Comparison of ENCODE assay signal across 27 mouse cellular contexts in genomic region chr5:32208460-32208859, GRCm38 (mm10). TPM values are rescaled to one million over a fixed set of nuclear protein-coding genes. Genes with fewer than 3 reads are reported as not detected.
"Had no signal": no experiment of that assay in that cellular context is flagged by ENCODE, and none has a peak within 500 bp of the region (broad histone marks: within the 10 kb centered on the region; RNA-seq: fewer than 3 reads in every experiment).

No protein-coding gene starts in this region.

- DNase-seq: gastrocnemius, adult 2 months; gastrocnemius, postnatal 10 days; gastrocnemius, postnatal 25 days; heart, adult 2 months; heart, postnatal 4 days; kidney, adult 18-20 months; kidney, adult 9 months; kidney, postnatal 4 days; liver; liver, embryonic 13.5 days; liver, postnatal 0 days had no signal

- H3K4me3 ChIP-seq: gastrocnemius, adult 2 months; heart, adult 2 months; heart, embryonic 13.5 days; heart, embryonic 15.5 days; hindbrain, embryonic 10.5 days; hindbrain, embryonic 12.5 days; intestine, embryonic 15.5 days; kidney, embryonic 15.5 days; left cerebral cortex, adult 2 months; limb, embryonic 10.5 days; limb, embryonic 12.5 days; liver, embryonic 13.5 days; liver, embryonic 15.5 days had no signal

- ATAC-seq: hindbrain, embryonic 16.5 days; inflammation-experienced regulatory T-cells, adult 6 months; intestine, embryonic 15.5 days; intestine, postnatal 0 days; liver, postnatal 0 days had no signal

- H3K4me2 ChIP-seq: heart, embryonic 11.5 days; heart, embryonic 13.5 days; heart, embryonic 15.5 days; hindbrain, embryonic 12.5 days; hindbrain, embryonic 14.5 days; intestine, embryonic 15.5 days; kidney, embryonic 15.5 days; limb, embryonic 12.5 days; liver, embryonic 11.5 days; liver, embryonic 13.5 days; liver, embryonic 15.5 days had no signal

- H3K9ac ChIP-seq: heart, embryonic 13.5 days; heart, embryonic 15.5 days; hindbrain, embryonic 12.5 days; hindbrain, embryonic 14.5 days; intestine, embryonic 15.5 days; kidney, embryonic 15.5 days; limb, embryonic 12.5 days; liver, embryonic 13.5 days; liver, embryonic 15.5 days; liver, postnatal 0 days had no signal

- H3K36me3 ChIP-seq: heart, embryonic 13.5 days; heart, embryonic 15.5 days; hindbrain, embryonic 10.5 days; hindbrain, embryonic 12.5 days; intestine, embryonic 15.5 days; kidney, embryonic 15.5 days; limb, embryonic 10.5 days; limb, embryonic 12.5 days; liver, embryonic 13.5 days; liver, embryonic 15.5 days had no signal

- H3K27ac ChIP-seq: gastrocnemius, adult 2 months; heart, adult 2 months; heart, embryonic 13.5 days; heart, embryonic 15.5 days; hindbrain, embryonic 10.5 days; hindbrain, embryonic 12.5 days; hindbrain, embryonic 14.5 days; intestine, embryonic 15.5 days; kidney, embryonic 15.5 days; left cerebral cortex, adult 2 months; limb, embryonic 10.5 days; limb, embryonic 12.5 days; liver, embryonic 13.5 days; liver, embryonic 15.5 days had no signal

- H3K27me3 ChIP-seq: heart, embryonic 13.5 days; heart, embryonic 15.5 days; hindbrain, embryonic 12.5 days; intestine, embryonic 15.5 days; kidney, embryonic 15.5 days; limb, embryonic 12.5 days; liver, embryonic 13.5 days; liver, embryonic 15.5 days had no signal

- H3K4me1 ChIP-seq: heart, embryonic 13.5 days; hindbrain, embryonic 10.5 days; hindbrain, embryonic 12.5 days; intestine, embryonic 15.5 days; limb, embryonic 10.5 days; limb, embryonic 12.5 days; liver, embryonic 13.5 days; liver, embryonic 15.5 days had no signal

- H3K9me3 ChIP-seq: heart, embryonic 13.5 days; heart, embryonic 15.5 days; hindbrain, embryonic 10.5 days; hindbrain, embryonic 12.5 days; intestine, embryonic 15.5 days; kidney, embryonic 15.5 days; limb, embryonic 10.5 days; limb, embryonic 12.5 days; liver, embryonic 13.5 days; liver, embryonic 15.5 days had no signal

RNA-seq across cellular contexts. Expression of gene Plb1, which starts 24.0 kb away (rescaled TPM):
- polyA plus RNA-seq: hindbrain, embryonic 14.5 days; inflammation-experienced regulatory T-cells, adult 6 months; limb, embryonic 10.5 days; liver, embryonic 11.5 days; liver, embryonic 13.5 days had no signal
